Mouse (Mus musculus) ES-Bruce4 (cell line): ENCODE measurements around the gene Myom1. TPM values are rescaled to one million over a fixed set of nuclear protein-coding genes. Genes with fewer than 3 reads are reported as not detected.

Experiments used
- H3K27ac ChIP-seq: 2 replicates; pipeline ENCODE4 v1.5.1; 2012; ENCODE audit warnings: low read length, inconsistent platforms; ENCODE audit not compliant: insufficient read depth
- H3K27me3 ChIP-seq: 2 replicates; pipeline ENCODE4 v1.6.1; 2012; ENCODE audit warnings: mild to moderate bottlenecking, low read length, inconsistent platforms; ENCODE audit not compliant: control insufficient read depth, poor library complexity, insufficient read depth, severe bottlenecking
- H3K36me3 ChIP-seq: 2 replicates; pipeline ENCODE4 v1.6.1; 2012; ENCODE audit warnings: inconsistent platforms, mild to moderate bottlenecking, low read length, moderate library complexity; ENCODE audit not compliant: control insufficient read depth, poor library complexity, insufficient read depth, severe bottlenecking
- H3K4me1 ChIP-seq: one replicate; pipeline ENCODE4 v1.8.1; 2011; ENCODE audit warnings: low read length; ENCODE audit not compliant: control insufficient read depth, insufficient read depth
- H3K4me3 ChIP-seq: 2 replicates; pipeline ENCODE4 v1.5.1; 2011; ENCODE audit warnings: low read depth, mild to moderate bottlenecking, low read length
- H3K9ac ChIP-seq: 2 replicates; pipeline ENCODE4 v1.6.1; 2012; ENCODE audit warnings: low read depth, mild to moderate bottlenecking, inconsistent platforms; ENCODE audit not compliant: poor library complexity, severe bottlenecking
- H3K9me3 ChIP-seq: replicated peaks from 2 replicates; pipeline ENCODE4 v1.6.1; 2012; ENCODE audit warnings: mild to moderate bottlenecking, low read length, inconsistent platforms; ENCODE audit not compliant: control insufficient read depth, poor library complexity, insufficient read depth, severe bottlenecking
- CTCF ChIP-seq: IDR thresholded peaks from one replicate; pipeline ENCODE4 v1.8.1; 2011; ENCODE audit warnings: low read depth, low read length
- EP300 ChIP-seq: IDR thresholded peaks from 2 replicates; pipeline ENCODE4 v1.6.1; 2011; ENCODE audit warnings: low read depth, low read length; ENCODE audit not compliant: insufficient read depth
- POLR2A ChIP-seq: IDR thresholded peaks from one replicate; pipeline ENCODE4 v1.8.1; 2011; ENCODE audit warnings: low read length; ENCODE audit not compliant: insufficient read depth
- polyA plus RNA-seq: library from polyadenylated mRNA; stranded (reverse); fragments of >200 nt; gene quantifications from 2 replicates; pipeline ENCODE4 v1.2.4, GENCODE M21; 2011; ENCODE audit warnings: low read depth; ENCODE audit not compliant: missing spikeins, insufficient read depth, insufficient read length

Myom1 gene
- polyA plus RNA-seq, 1 experiment: 2.3 TPM

GRCm38 (mm10) chr17:71124674-71125073, 122.2 kb downstream of the Myom1 start:
- no peaks in the 10 kb centered on the region for H3K4me1 ChIP-seq
- H3K27me3 ChIP-seq: no peaks in the 10 kb centered on the region
- no peaks in the 10 kb centered on the region for H3K9me3 ChIP-seq
- H3K36me3 ChIP-seq: no peaks in the 10 kb centered on the region
- H3K4me3 ChIP-seq: no peak overlapping the region
- TF ChIP-seq CTCF (no peak), EP300 (no peak), POLR2A (no peak)
- H3K27ac ChIP-seq: no peak overlapping the region
- no peak overlapping the region for H3K9ac ChIP-seq

GRCm38 (mm10) chr17:71125519-71125918, 123.1 kb downstream of the Myom1 start:
- TF ChIP-seq EP300: no peak
- no peak for TF ChIP-seq CTCF
- TF ChIP-seq POLR2A: no peak
- H3K4me1 ChIP-seq: no peaks in the 10 kb centered on the region
- H3K27ac ChIP-seq: no peak overlapping the region
- no peak overlapping the region for H3K4me3 ChIP-seq
- H3K9ac ChIP-seq: no peak overlapping the region
- no peaks in the 10 kb centered on the region for H3K27me3 ChIP-seq
- H3K36me3 ChIP-seq: no peaks in the 10 kb centered on the region
- H3K9me3 ChIP-seq: no peaks in the 10 kb centered on the region

DNA sequence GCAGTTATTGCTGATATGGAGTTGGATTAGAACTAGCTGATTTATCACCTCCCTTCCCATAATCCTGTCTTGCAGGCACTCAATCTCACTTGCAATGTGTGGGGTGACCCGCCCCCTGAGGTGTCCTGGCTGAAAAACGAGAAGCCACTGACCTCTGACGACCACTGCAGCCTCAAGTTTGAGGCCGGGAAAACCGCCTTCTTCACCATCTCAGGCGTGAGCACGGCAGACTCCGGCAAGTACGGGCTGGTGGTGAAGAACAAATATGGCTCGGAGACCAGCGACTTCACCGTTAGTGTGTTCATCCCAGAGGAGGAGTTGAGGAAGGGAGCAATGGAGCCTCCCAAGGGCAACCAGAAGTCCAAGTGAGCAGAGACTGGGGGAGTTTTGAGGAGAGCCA, 123.6 kb downstream of the Myom1 start:
- Histone ChIP-seq H3K27me3 (no peaks in the 10 kb centered on the region), H3K4me3 (no peak overlapping the region), H3K27ac (no peak overlapping the region), H3K4me1 (no peaks in the 10 kb centered on the region), H3K36me3 (no peaks in the 10 kb centered on the region), H3K9ac (no peak overlapping the region), H3K9me3 (no peaks in the 10 kb centered on the region)
- no peak for TF ChIP-seq EP300
- no peak for TF ChIP-seq CTCF
- no peak for TF ChIP-seq POLR2A

DNA sequence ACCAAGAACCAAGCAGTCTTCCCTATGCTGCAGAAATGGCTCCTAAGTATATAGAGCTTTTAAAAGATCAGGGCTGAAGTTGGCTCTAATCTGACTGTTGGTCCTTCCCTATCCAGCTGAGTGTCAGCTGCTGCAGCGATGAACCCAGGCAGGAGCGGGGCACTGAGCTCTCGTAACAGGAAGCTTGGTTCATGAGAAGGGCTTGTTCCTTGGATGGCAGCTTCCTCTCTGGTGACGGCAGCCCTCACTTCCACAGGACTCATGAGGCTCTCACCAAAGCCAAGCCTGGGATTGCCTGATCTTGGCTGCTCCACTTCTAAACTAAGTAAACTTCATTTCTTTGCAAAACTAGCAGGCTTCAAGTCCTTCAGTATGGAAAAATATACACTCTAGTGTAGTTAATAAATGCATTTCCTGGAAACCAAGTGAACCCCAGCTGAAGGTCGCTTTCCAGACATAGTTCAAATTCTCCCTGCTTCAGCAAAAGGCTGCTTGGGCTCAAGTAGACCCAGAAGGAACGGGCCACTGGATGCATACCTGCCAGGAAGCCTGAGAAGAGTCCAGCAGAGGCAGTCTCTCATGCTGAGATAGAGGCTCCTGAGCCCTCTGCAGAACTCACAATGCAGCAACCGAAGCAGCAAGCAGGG, 125.2 kb downstream of the Myom1 start:
- H3K36me3 ChIP-seq: no peaks in the 10 kb centered on the region
- no peak overlapping the region for H3K4me3 ChIP-seq
- TF ChIP-seq POLR2A (no peak), EP300 (no peak), CTCF (no peak)
- H3K9ac ChIP-seq: no peak overlapping the region
- H3K27me3 ChIP-seq: no peaks in the 10 kb centered on the region
- H3K27ac ChIP-seq: no peak overlapping the region
- H3K9me3 ChIP-seq: no peaks in the 10 kb centered on the region
- H3K4me1 ChIP-seq: no peaks in the 10 kb centered on the region

- H3K27me3 ChIP-seq: no peaks in the 10 kb centered on the region
- H3K27ac ChIP-seq: no peak overlapping the region
- no peak overlapping the region for H3K9ac ChIP-seq
- no peaks in the 10 kb centered on the region for H3K4me1 ChIP-seq
- no peak overlapping the region for H3K4me3 ChIP-seq
- TF ChIP-seq CTCF: no peak
- TF ChIP-seq POLR2A: no peak
- H3K36me3 ChIP-seq: no peaks in the 10 kb centered on the region
- no peaks in the 10 kb centered on the region for H3K9me3 ChIP-seq
Measured at GRCm38 (mm10) chr17:71129489-71130261, 127.2 kb downstream of the Myom1 start.

DNA sequence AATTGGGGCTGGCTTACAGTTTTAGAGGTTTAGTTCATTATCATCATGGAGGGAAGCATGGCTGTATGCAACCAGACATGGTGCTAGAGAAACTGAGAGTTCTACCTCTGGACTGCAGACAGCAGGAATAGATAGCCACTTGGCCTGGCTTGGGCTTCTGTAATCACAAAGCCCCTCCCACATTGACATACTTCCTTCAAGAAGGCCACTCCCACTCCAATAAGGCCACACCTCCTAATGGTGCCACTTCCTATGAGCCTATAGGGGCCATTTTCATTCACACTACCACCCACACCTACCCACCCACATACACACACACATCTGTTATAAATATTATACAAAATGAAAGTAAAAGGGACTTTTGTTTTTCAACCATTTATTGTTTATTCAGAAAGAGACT, 129.8 kb downstream of the Myom1 start:
- TF ChIP-seq CTCF: no peak
- no peak for TF ChIP-seq EP300
- no peak for TF ChIP-seq POLR2A
- Histone ChIP-seq H3K27me3 (no peaks in the 10 kb centered on the region), H3K4me1 (no peaks in the 10 kb centered on the region), H3K9ac (no peak overlapping the region), H3K4me3 (no peak overlapping the region), H3K9me3 (no peaks in the 10 kb centered on the region), H3K36me3 (no peaks in the 10 kb centered on the region), H3K27ac (no peak overlapping the region)
